Mouse (Mus musculus): Measurements from ENCODE around the gene Mup12.
"Not testable (repeated sequence)": the region's sequence is repeated elsewhere in the genome, so short reads cannot be mapped to it uniquely, and the experiment has no call there.

The Mup12 gene

GRCm38 (mm10) chr4:60741226-60741625, at the start of gene Mup12:
Mup12 (minus strand) TSS chr4:60741326.
- DNase-seq: not testable (repeated sequence)
